Mouse (Mus musculus): Measurements from ENCODE around the gene Calu.
A peak's percentile ranks its signal among the peaks of the same experiment; 100 is the strongest.
"Not testable (repeated sequence)": the region's sequence is repeated elsewhere in the genome, so short reads cannot be mapped to it uniquely, and the experiment has no call there.

The Calu gene

GRCm38 (mm10) chr6:29363129-29363515, 15.3 kb downstream of the Calu start:
- DNase-seq: no peak

- no peak for DNase-seq
Observed at GRCm38 (mm10) chr6:29365277-29365676, 17.4 kb downstream of the Calu start.

- DNase-seq: peak; percentile 54 to 55
Observed at GRCm38 (mm10) chr6:29377386-29377785, 29.5 kb downstream of the Calu start.

- no peak for DNase-seq
Observed at GRCm38 (mm10) chr6:29378678-29379077, 30.8 kb downstream of the Calu start.

GRCm38 (mm10) chr6:29379954-29380353, 32.1 kb downstream of the Calu start:
- no peak for DNase-seq

- DNase-seq: peak in 1 of 2 experiments; percentile 31
Observed at GRCm38 (mm10) chr6:29382442-29382841, 34.6 kb downstream of the Calu start.

GRCm38 (mm10) chr6:29388052-29388518, 40.2 kb downstream of the Calu start, which contains the start of gene Opn1sw:
TSS of gene Opn1sw (minus strand) at chr6:29388468.
- peak in 1 of 2 experiments; percentile 58 for DNase-seq

GRCm38 (mm10) chr6:29388606-29389080, 40.8 kb downstream of the Calu start:
- DNase-seq: peak; percentile 96 to 97

- DNase-seq: peak in 1 of 2 experiments; percentile 35
Observed at GRCm38 (mm10) chr6:29389425-29389824, 41.6 kb downstream of the Calu start.

- not testable (repeated sequence) for DNase-seq
Observed at GRCm38 (mm10) chr6:29390500-29390899, 42.6 kb downstream of the Calu start.

- DNase-seq: not testable (repeated sequence)
Observed at GRCm38 (mm10) chr6:29391241-29391640, 43.4 kb downstream of the Calu start.

GRCm38 (mm10) chr6:29391802-29392201, 43.9 kb downstream of the Calu start:
- DNase-seq: no peak

- no peak for DNase-seq
Observed at GRCm38 (mm10) chr6:29394286-29394685, 46.4 kb downstream of the Calu start.

- DNase-seq: peak; percentile 82 to 87
Observed at GRCm38 (mm10) chr6:29395910-29396713, 48.2 kb downstream of the Calu start, which contains the start of gene Ccdc136. TSS of gene Ccdc136 (plus strand) at chr6:29396309.

- DNase-seq: peak; percentile 38 to 63
Observed at GRCm38 (mm10) chr6:29396714-29397540, 49.1 kb downstream of the Calu start.

- peak; percentile 69 to 77 for DNase-seq
Observed at GRCm38 (mm10) chr6:29397575-29397974, 49.7 kb downstream of the Calu start.

- DNase-seq: no peak
Observed at GRCm38 (mm10) chr6:29399851-29400250, 52.0 kb downstream of the Calu start.

- DNase-seq: peak; percentile 65 to 77
Observed at GRCm38 (mm10) chr6:29402693-29403342, 54.9 kb downstream of the Calu start.

GRCm38 (mm10) chr6:29406412-29406811, 58.5 kb downstream of the Calu start:
- peak; percentile 57 to 63 for DNase-seq

- no peak for DNase-seq
Observed at GRCm38 (mm10) chr6:29415446-29415845, 67.6 kb downstream of the Calu start.

- no peak for DNase-seq
Observed at GRCm38 (mm10) chr6:29420596-29420995, 72.7 kb downstream of the Calu start.

- DNase-seq: no peak
Observed at GRCm38 (mm10) chr6:29425118-29425517, 77.2 kb downstream of the Calu start.

- DNase-seq: no peak
Observed at GRCm38 (mm10) chr6:29426331-29426730, 78.5 kb downstream of the Calu start.
